In the genomic region with DNA sequence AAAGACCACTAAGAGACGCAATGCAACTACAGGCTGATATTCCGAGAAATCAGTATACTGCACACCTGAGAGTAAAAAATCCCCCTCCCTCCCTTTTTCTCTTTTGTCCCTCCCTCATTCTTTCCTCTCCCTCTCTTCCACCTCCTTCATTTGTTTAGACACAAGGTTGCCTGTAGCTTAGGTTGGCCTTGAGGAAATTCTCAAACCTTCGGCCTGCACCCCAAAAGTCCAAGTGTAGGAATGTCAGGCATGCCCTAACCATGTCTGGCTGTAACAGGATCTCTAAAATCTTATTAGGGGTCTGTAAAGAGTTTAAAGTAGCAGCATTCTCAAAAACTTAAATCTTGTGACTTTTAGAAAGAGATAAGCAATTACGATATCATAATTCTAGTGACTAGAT, we compare ENCODE assay signal across 15 mouse cellular contexts.
"Had no signal": no experiment of that assay in that cellular context is flagged by ENCODE, and none has a peak within 500 bp of the region (broad histone marks: within the 10 kb centered on the region; RNA-seq: fewer than 3 reads in every experiment).

No protein-coding gene starts in this region.

- DNase-seq: retina, postnatal 1 day; right cerebral cortex, adult 18-20 months; right cerebral cortex, postnatal 14 days; right cerebral cortex, postnatal 25 days; right cerebral cortex, postnatal 4 days; spleen, adult 18-20 months; thymus, adult 18-20 months; thymus, adult 2 months; thymus, postnatal 14 days; thymus, postnatal 25 days; thymus, postnatal 36 days; thymus, postnatal 4 days had no signal

- H3K4me3 ChIP-seq: neural tube, embryonic 15.5 days; stomach, embryonic 15.5 days had no signal

- H3K4me2 ChIP-seq: neural tube, embryonic 15.5 days; stomach, embryonic 15.5 days had no signal

- H3K27me3 ChIP-seq: neural tube, embryonic 15.5 days; stomach, embryonic 15.5 days had no signal

- H3K9me3 ChIP-seq: neural tube, embryonic 15.5 days; stomach, embryonic 15.5 days had no signal

- H3K36me3 ChIP-seq: neural tube, embryonic 15.5 days; stomach, embryonic 15.5 days had no signal

- H3K27ac ChIP-seq: neural tube, embryonic 15.5 days; stomach, embryonic 15.5 days; stomach, postnatal 0 days had no signal

- H3K9ac ChIP-seq: neural tube, embryonic 15.5 days; stomach, embryonic 15.5 days had no signal

- H3K4me1 ChIP-seq: stomach, embryonic 15.5 days had no signal
